Mouse (Mus musculus): ENCODE data around the gene Mdfi. TPM values are rescaled to one million over a fixed set of nuclear protein-coding genes. Genes with fewer than 3 reads are reported as not detected.

Mdfi gene
- polyA plus RNA-seq, 1 experiment from 2014 or later, result 6.2 TPM

DNA sequence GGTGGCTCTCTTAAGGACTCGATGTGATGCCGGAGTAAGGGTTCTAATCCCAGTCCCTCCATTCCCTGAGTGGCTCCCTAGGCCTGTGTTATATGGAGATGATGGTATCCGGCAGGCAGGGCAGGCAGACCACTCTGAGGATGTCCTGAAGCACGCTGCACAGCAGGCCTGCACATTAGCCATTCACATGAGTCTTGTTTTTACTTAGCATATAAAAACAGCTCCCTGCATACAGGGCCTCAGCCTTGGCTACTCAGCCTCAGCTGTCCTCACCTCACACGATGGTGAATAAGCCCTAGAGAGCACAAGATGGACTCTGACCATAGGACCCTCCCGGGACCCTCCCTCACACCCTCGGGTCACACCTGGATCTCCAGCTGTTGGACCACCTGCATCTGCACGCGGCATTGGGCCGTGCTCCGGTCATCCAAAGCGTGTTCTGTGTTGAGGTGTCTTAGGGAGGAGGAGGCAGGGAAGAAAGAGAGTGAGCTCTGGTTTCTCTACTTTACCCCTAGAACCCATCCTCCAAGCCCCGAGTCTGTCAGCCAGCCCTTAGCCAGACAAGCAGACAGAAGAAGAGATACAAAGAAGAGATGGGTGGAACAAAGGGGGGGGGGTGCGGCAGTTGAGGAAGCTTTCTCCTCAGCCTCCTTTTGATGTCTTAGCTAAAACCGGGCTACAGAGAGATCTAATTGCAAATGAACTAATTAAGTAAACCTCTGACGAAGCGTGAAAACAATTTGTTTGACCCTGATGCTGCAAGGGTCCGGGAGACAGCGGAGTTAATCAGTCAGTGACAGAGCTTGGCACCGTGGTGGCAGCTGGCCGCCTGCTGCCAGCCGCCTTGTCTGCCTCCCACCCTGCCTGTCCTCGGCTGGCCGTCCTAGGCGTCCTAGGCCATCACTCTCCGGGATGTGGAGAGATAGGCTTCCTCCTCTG, 42.6 kb upstream of the Mdfi start:
- DNase-seq (ENCODE audit: low spot score), result no peak
- no peak for ATAC-seq (ENCODE audit: low FRiP score, low TSS enrichment)

DNA sequence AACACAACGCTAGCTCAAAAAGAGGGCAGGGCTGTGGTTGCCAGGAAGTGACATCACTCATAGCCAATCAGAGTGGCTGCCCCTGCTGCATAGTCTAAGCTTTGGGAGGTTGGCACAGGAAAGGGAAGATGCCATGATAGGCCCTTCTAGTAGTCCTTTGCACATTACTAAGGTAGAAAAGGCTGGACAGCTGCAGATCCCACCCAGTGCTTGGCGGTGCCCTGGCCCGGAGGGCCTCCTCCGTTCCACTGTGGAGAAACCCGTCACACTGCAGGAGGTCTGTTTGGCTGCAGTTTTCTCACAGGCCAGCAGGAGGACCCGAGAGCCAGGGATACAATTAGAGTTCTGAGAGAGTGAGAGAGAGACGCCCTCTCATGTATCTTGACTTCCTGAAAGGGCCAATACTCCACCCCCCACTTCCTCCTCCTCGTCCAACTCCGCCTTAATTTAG, 38.9 kb upstream of the Mdfi start:
- Histone ChIP-seq H3K4me3 (ENCODE audit: low read depth, low read length) (no peak overlapping the region), H3K27ac (replicated peaks) (no peak overlapping the region), H3K9ac (ENCODE audit: low read length) (no peak overlapping the region), H3K36me3 (ENCODE audit: control insufficient read depth, insufficient read depth, low read length) (peaks cover 27% of the 10 kb centered on the region), H3K4me2 (replicated peaks; ENCODE audit: low read depth) (no peak overlapping the region; the same call in 1 of the 2 replicates), H3K9me3 (ENCODE audit: control insufficient read depth, low read length) (no peaks in the 10 kb centered on the region), H3K4me1 (replicated peaks; ENCODE audit: control insufficient read depth, insufficient read depth) (no peaks in the 10 kb centered on the region), H3K27me3 (ENCODE audit: control insufficient read depth, insufficient read depth, low read length) (no peaks in the 10 kb centered on the region)
- 7% methylated on average over 9 of the region's 9 CpGs for WGBS
- ATAC-seq (ENCODE audit: low FRiP score, low TSS enrichment) (peak; percentile 80), DNase-seq (ENCODE audit: low spot score) (peak; percentile 89)
- TF ChIP-seq CTCF (IDR thresholded peaks at IDR 0.05; ENCODE audit: low read depth) (peak; percentile 91), EP300 (optimal IDR thresholded peaks at IDR 0.05) (no peak)

More for the DNA sequence above, 42.6 kb upstream of the Mdfi start:
- Histone ChIP-seq H3K4me2 (replicated peaks; ENCODE audit: low read depth) (no peak overlapping the region), H3K9ac (ENCODE audit: low read length) (no peak overlapping the region), H3K27ac (replicated peaks) (no peak overlapping the region), H3K36me3 (ENCODE audit: control insufficient read depth, insufficient read depth, low read length) (peaks cover 12% of the 10 kb centered on the region; the same call in 1 of the 2 replicates), H3K4me1 (replicated peaks; ENCODE audit: control insufficient read depth, insufficient read depth) (no peaks in the 10 kb centered on the region), H3K9me3 (ENCODE audit: control insufficient read depth, low read length) (no peaks in the 10 kb centered on the region), H3K27me3 (ENCODE audit: control insufficient read depth, insufficient read depth, low read length) (no peaks in the 10 kb centered on the region), H3K4me3 (ENCODE audit: low read depth, low read length) (no peak overlapping the region)
- 72% methylated on average over 26 of the region's 26 CpGs for WGBS
- no peak for TF ChIP-seq EP300 (optimal IDR thresholded peaks at IDR 0.05)
- TF ChIP-seq CTCF (IDR thresholded peaks at IDR 0.05; ENCODE audit: low read depth), result no peak

DNA sequence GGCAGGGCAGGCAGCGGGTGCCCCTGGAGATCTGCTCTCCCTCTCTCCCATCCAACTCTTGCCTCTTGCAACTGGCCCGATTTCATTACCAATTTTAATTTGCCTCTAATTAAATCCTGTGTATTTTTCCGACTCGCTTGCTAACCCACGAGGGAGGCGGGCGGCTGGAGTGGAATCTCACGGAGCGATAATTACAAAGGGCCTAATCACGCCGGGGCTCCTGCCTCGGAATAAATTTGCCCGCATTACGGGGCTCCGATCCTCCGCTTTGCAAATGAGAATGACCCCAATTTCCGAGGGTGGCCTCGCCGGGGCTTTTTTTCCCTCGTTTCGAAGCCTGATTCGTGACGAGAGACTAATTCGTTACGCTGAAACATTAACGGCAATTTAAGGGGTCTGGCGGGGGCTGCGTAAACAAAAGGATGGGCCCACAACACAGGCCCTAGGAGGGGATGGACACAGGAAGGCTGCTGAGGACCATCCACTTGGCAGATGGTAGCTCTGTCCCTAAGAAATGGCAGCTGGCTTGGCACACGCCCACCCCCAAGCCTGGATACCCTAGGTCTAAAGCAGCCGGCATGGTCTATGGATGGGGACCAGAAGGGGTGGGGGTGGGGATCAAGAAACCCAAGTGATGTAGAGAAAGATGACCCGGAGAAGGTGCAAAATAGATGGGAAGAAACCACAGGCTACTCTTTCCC, 38.0 kb upstream of the Mdfi start:
- WGBS, result 90% methylated on average over 31 of the region's 31 CpGs
- no peaks in the 10 kb centered on the region for H3K9me3 ChIP-seq (ENCODE audit: control insufficient read depth, low read length)
- peaks cover 27% of the 10 kb centered on the region for H3K36me3 ChIP-seq (ENCODE audit: control insufficient read depth, insufficient read depth, low read length)
- no peak for ATAC-seq (ENCODE audit: low FRiP score, low TSS enrichment)
- TF ChIP-seq EP300 (optimal IDR thresholded peaks at IDR 0.05), result no peak
- no peak for TF ChIP-seq CTCF (IDR thresholded peaks at IDR 0.05; ENCODE audit: low read depth)
- H3K4me1 ChIP-seq (replicated peaks; ENCODE audit: control insufficient read depth, insufficient read depth), result no peaks in the 10 kb centered on the region
- no peak overlapping the region for H3K4me2 ChIP-seq (replicated peaks; ENCODE audit: low read depth)
- H3K4me3 ChIP-seq (ENCODE audit: low read depth, low read length), result no peak overlapping the region
- no peak overlapping the region for H3K9ac ChIP-seq (ENCODE audit: low read length)
- no peak for DNase-seq (ENCODE audit: low spot score)
- no peak overlapping the region for H3K27ac ChIP-seq (replicated peaks)
- H3K27me3 ChIP-seq (ENCODE audit: control insufficient read depth, insufficient read depth, low read length), result no peaks in the 10 kb centered on the region

DNA sequence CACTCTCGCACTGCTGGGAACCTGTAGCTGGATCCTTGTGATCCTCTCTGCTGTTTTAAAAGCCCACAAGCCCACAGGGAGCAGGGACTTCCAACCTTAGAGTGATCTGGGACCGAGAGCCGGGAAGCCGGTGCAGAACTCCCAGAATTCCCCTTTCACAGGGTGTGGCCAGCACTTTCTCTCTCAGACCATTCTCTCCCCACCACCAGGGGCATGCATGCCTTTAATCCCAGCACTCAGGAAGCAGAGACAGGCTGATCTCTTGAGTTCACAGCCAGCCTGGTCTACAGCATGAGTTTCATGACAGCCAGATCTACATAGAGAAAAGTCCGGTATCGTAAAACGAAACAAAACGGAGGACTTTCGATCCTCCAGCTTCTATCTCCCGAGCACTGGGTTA, 35.4 kb upstream of the Mdfi start:
- TF ChIP-seq CTCF (IDR thresholded peaks at IDR 0.05; ENCODE audit: low read depth), result no peak
- TF ChIP-seq EP300 (optimal IDR thresholded peaks at IDR 0.05), result no peak
- Histone ChIP-seq H3K4me3 (ENCODE audit: low read depth, low read length) (no peak overlapping the region), H3K9ac (ENCODE audit: low read length) (no peak overlapping the region), H3K4me2 (replicated peaks; ENCODE audit: low read depth) (no peak overlapping the region), H3K9me3 (ENCODE audit: control insufficient read depth, low read length) (no peaks in the 10 kb centered on the region), H3K27me3 (ENCODE audit: control insufficient read depth, insufficient read depth, low read length) (no peaks in the 10 kb centered on the region), H3K36me3 (ENCODE audit: control insufficient read depth, insufficient read depth, low read length) (peaks cover 17% of the 10 kb centered on the region; the same call in 1 of the 2 replicates), H3K27ac (replicated peaks) (no peak overlapping the region), H3K4me1 (replicated peaks; ENCODE audit: control insufficient read depth, insufficient read depth) (no peaks in the 10 kb centered on the region)
- no peak for DNase-seq (ENCODE audit: low spot score)
- 90% methylated on average over 10 of the region's 10 CpGs for WGBS
- no peak for ATAC-seq (ENCODE audit: low FRiP score, low TSS enrichment)

DNA sequence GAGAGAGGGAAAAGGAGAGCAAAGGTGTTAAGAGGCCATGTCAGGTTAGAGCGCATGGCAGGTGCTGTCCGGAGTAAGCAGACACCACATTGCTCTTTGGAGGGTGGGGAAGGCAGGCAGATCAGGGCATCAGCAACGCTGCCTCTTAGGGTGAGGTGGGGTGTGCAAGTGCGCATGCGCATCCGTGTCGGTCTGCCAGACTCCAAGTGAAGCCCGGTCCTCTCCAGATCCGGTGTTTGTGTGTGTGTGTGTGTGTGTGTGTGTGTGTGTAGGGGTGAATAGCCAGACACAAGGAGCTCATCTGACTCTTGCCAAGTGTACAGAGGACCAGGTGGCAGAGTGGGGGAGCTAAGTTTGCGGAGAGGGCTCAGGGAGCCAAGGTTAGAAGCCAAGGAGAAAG, 31.5 kb upstream of the Mdfi start:
- no peak for TF ChIP-seq EP300 (optimal IDR thresholded peaks at IDR 0.05)
- no peak for TF ChIP-seq CTCF (IDR thresholded peaks at IDR 0.05; ENCODE audit: low read depth)
- H3K27ac ChIP-seq (replicated peaks), result no peak overlapping the region
- no peak overlapping the region for H3K4me3 ChIP-seq (ENCODE audit: low read depth, low read length)
- H3K4me2 ChIP-seq (replicated peaks; ENCODE audit: low read depth), result no peak overlapping the region
- H3K4me1 ChIP-seq (replicated peaks; ENCODE audit: control insufficient read depth, insufficient read depth), result no peaks in the 10 kb centered on the region
- WGBS, result 61% methylated on average over 10 of the region's 10 CpGs
- peaks cover 11% of the 10 kb centered on the region; the same call in 1 of the 2 replicates for H3K36me3 ChIP-seq (ENCODE audit: control insufficient read depth, insufficient read depth, low read length)
- DNase-seq (ENCODE audit: low spot score) (no peak), ATAC-seq (ENCODE audit: low FRiP score, low TSS enrichment) (no peak)
- H3K9me3 ChIP-seq (ENCODE audit: control insufficient read depth, low read length), result no peaks in the 10 kb centered on the region
- H3K9ac ChIP-seq (ENCODE audit: low read length), result no peak overlapping the region
- no peaks in the 10 kb centered on the region for H3K27me3 ChIP-seq (ENCODE audit: control insufficient read depth, insufficient read depth, low read length)

Measured in stomach, postnatal 0 days (tissue).